Mouse (Mus musculus): ENCODE measurements around the gene Tmub1. TPM values are rescaled to one million over a fixed set of nuclear protein-coding genes. Genes with fewer than 3 reads are reported as not detected.
A peak's percentile ranks its signal among the peaks of the same experiment; 100 is the strongest.

Gene Tmub1
- polyA plus RNA-seq, 1 experiment from 2014 or later: 26.4 TPM

DNA sequence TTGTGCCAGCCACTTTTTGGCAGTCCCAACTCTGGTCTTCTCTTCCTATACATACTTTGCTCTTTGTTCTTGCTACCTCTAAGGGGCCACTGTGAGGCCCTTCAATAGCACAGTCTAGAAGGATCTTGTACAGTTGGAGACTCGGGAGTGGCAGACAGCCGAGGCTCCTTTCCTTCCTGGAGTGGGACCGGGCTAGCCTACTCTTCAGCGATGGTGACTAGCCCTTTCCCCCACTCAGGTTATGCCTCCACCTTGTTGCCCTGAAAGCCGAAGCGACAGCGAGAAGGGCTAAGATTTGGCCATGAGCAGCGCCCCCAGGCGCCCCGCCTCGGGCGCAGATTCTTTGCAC, 20.4 kb downstream of the Tmub1 start:
- no peak for DNase-seq (ENCODE audit: low read depth, low spot score)
- CTCF ChIA-PET: interaction anchor here (0.6 to 5.2 kb wide), 5 partner anchors 16 to 31 kb away, joined by 3 to 55 read pairs (median 4); partner anchors contain the start of genes Abcb8, Fastk and Tmub1
- POLR2A ChIA-PET: interaction anchor here (1.1 to 14.1 kb wide), 5 partner anchors 17 to 38 kb away, joined by 4 to 150 read pairs (median 8); partner anchors contain the start of genes Agap3, Fastk and Tmub1
- no peak for ATAC-seq
- in situ Hi-C loops (cut with MboI; ENCODE audit: low pct_unique_long_range_greater_than_20kb): loop anchor here (25.0 kb wide), 1 partner anchor 990 kb away; the partner anchor contains the start of gene Kmt2e
- TF ChIP-seq CTCF (IDR thresholded peaks at IDR 0.05): no peak
- no peaks in the 10 kb centered on the region for H3K27me3 ChIP-seq

DNA sequence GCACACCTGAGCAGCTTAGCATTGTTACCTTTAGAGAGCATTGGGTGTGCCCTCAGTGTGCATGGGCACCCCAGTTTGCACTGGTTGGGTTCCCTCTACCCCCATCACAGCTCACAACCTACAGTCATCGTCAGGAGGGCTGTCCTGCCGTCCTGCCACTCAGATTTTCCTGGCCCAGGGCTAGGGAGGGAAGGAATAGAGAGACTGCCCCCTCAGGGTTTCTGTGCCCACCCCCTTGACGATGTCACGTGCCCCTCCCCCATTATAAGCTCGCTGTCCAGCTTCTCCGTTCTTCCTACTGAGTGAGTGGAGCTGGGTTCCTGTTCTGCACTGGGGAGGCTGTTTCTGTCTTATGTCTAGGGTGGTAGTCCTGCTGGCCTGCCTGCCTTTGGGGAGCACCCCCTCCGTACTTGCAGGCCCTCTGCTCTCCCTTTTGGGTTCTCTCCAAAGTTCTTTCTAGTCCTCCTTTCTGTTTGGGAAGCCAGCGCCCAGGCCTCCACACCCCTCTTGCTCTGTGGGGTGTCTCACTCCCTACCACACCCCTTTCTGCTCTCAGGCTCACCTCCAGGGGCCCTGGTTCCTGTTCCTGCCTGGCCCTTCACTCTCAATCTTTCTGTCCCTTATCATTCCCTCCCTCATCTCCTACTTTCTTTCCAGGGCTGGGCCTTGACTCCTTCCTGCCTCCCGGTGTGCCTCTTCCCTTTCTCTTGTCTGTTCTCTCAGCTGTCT, 20.9 kb downstream of the Tmub1 start:
- TF ChIP-seq CTCF (IDR thresholded peaks at IDR 0.05): no peak
- ChIA-PET POLR2A (interaction anchor here (1.1 to 14.1 kb wide), 8 partner anchors 8 to 38 kb away, joined by 4 to 150 read pairs (median 11); partner anchors contain the start of genes Abcb8, Agap3, Fastk and Tmub1), CTCF (interaction anchor here (0.8 to 5.2 kb wide), 5 partner anchors 11 to 31 kb away, joined by 4 to 55 read pairs (median 8); partner anchors contain the start of genes Abcb8 and Fastk)
- ATAC-seq: no peak
- H3K27me3 ChIP-seq: no peaks in the 10 kb centered on the region
- in situ Hi-C loops (cut with MboI; ENCODE audit: low pct_unique_long_range_greater_than_20kb): loop anchor here (25.0 kb wide), 1 partner anchor 989 kb away; the partner anchor contains the start of gene Kmt2e
- no peak for DNase-seq (ENCODE audit: low read depth, low spot score)

DNA sequence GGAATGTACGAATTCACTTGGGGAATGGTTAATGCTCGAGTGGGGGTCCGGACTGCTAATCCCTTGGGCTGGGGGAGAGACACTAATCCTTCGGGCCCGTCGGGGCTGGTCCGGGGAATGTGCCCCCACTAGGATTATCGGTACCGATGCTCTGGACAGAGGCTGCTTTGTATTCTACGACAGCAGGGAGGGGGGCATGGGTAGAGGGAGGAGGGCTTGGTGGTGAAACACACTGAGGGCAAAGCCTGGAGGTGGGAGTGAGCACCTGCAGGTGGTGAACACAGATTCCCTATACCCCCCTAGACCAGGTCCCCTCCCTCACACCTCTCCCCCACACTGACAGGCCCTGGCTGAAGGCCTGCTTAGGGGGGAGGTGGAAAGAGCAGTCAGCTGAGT, 21.6 kb downstream of the Tmub1 start:
- ATAC-seq (no peak), DNase-seq (ENCODE audit: low read depth, low spot score) (no peak)

DNA sequence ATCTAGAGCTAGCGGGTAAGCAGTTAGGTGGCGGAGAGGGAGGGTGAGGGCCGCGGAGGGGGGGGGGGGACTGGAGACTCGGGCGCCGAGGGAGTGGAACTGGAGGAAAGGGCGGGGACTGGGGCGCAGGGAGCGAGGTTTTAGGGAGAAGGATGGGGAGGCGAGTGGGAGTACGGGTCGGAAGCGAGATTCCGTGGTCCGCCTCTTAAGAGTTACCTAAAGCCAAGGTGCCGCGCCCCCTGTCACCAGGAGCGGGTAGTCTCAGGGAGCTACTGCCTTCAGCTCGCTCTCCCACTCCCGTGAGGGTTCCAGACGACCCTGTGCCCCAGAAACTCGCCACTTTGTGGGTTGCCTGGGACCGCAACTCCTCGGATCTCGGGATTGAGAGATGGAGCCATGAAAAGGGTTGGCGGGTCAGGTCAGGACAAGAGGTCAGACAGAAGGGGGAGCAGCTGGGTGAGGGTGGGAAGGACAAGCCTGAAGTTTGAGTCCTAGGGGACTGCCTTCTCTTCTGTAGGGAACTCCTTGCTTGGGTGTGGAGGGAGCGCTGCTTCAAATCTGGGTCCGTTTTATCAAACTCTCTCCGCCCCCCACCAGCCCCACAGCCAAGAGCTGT, 22.1 kb downstream of the Tmub1 start:
- no peaks in the 10 kb centered on the region for H3K27me3 ChIP-seq
- POLR2A ChIA-PET: interaction anchor here (0.6 to 14.1 kb wide), 14 partner anchors 9 to 184 kb away, joined by 3 to 150 read pairs (median 9); partner anchors contain the start of genes Abcb8, Agap3, Asic3 and Fastk
- CTCF ChIA-PET: interaction anchor here (0.8 to 5.2 kb wide), 8 partner anchors 9 to 29 kb away, joined by 3 to 55 read pairs (median 5); partner anchors contain the start of genes Abcb8 and Fastk
- DNase-seq (ENCODE audit: low read depth, low spot score) (no peak), ATAC-seq (no peak)
- in situ Hi-C loops (cut with MboI; ENCODE audit: low pct_unique_long_range_greater_than_20kb): loop anchor here (25.0 kb wide), 1 partner anchor 988 kb away; the partner anchor contains the start of gene Kmt2e
- no peak for TF ChIP-seq CTCF (IDR thresholded peaks at IDR 0.05)

More for the DNA sequence above, 21.6 kb downstream of the Tmub1 start:
- H3K27me3 ChIP-seq: no peaks in the 10 kb centered on the region
- TF ChIP-seq CTCF (IDR thresholded peaks at IDR 0.05): no peak
- in situ Hi-C loops (cut with MboI; ENCODE audit: low pct_unique_long_range_greater_than_20kb): loop anchor here (25.0 kb wide), 1 partner anchor 989 kb away; the partner anchor contains the start of gene Kmt2e
- CTCF ChIA-PET: interaction anchor here (0.8 to 5.2 kb wide), 7 partner anchors 10 to 30 kb away, joined by 3 to 55 read pairs (median 4); partner anchors contain the start of genes Abcb8 and Fastk
- POLR2A ChIA-PET: interaction anchor here (0.7 to 14.1 kb wide), 10 partner anchors 9 to 183 kb away, joined by 3 to 150 read pairs (median 11); partner anchors contain the start of genes Abcb8, Agap3, Asic3 and Fastk

DNA sequence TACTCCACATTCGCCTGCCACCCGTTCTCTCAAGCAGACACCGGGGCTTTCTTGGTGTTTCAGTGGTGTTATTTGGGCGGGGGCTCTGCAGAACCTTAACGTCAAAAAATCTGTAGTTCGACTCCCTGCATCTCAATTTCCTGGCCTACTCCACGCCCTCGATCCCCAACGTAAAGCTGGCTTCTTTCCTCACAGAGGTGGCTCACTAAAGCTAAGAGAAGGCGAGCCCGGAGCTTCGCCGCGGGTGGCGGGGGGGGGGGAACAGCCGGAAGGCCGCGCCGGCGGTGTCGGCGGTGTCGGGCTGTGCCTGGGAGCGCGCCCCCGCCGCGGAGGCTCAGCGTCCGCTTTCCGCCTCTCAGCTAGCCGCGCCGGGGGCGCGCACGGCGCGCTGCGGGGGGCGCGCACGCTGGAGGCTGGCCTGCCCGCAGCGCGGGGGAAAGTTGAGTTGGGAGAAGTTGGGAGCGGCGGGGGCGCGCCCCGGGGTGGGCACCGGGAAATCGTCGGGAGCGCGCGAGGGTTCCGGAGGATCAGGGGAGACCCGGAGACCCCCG, 22.7 kb downstream of the Tmub1 start:
- in situ Hi-C loops (cut with MboI; ENCODE audit: low pct_unique_long_range_greater_than_20kb): loop anchor here (25.0 kb wide), 1 partner anchor 988 kb away; the partner anchor contains the start of gene Kmt2e
- DNase-seq (ENCODE audit: low read depth, low spot score): no peak
- POLR2A ChIA-PET: interaction anchor here (0.6 to 14.1 kb wide), 13 partner anchors 10 to 667 kb away, joined by 3 to 150 read pairs (median 9); partner anchors contain the start of genes Abcb8, Agap3, Asic3 and Fastk
- no peak for ATAC-seq
- CTCF ChIA-PET: interaction anchor here (0.7 to 5.2 kb wide), 7 partner anchors 9 to 29 kb away, joined by 3 to 55 read pairs (median 6); partner anchors contain the start of genes Abcb8 and Fastk
- no peaks in the 10 kb centered on the region for H3K27me3 ChIP-seq
- TF ChIP-seq CTCF (IDR thresholded peaks at IDR 0.05): no peak

DNA sequence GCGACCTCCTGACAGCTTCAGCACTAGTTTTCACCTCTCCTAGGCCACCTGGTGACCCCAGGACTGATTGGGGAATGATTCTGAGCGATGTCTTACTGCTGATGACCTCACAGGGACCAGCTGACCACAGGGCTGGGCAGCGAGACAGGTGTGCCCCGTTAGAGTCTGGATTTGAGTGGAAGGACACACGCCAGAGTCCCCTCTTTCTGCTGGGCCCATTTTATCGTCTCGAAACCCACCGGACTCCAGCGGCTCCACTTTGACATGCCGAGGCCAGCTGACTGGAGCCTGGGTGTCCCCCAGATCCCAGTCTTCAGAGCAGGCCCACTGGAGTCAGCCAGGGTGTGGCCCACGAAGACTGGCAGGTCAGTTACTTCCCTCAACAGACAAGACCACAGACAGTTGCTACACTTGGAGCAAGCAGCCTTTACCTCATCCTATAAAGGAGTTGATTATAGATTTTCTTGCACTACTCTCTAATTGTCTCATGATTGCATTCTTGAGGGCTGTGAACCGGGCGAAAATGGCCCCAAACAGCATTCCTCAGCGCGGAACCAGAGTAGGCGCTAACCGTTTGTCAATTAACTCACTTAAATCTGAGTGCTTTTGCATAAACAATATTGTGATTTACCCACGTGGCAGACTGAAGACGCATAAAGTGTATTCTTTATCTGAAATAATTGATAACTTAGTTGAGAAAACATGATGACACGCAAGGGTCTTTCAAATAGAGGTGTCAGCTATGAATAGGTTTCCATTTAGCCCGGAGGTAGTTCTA, 23.5 kb downstream of the Tmub1 start:
- in situ Hi-C loops (cut with MboI; ENCODE audit: low pct_unique_long_range_greater_than_20kb): no loop called here
- DNase-seq (ENCODE audit: low read depth, low spot score) (no peak), ATAC-seq (peak; percentile 2)
- ChIA-PET POLR2A (interaction anchor here (0.6 to 14.1 kb wide), 10 partner anchors 10 to 667 kb away, joined by 3 to 150 read pairs (median 14); partner anchors contain the start of genes Agap3, Asic3, Fastk and Tmub1), CTCF (interaction anchor here (0.7 to 5.2 kb wide), 9 partner anchors 8 to 35 kb away, joined by 3 to 55 read pairs (median 4); partner anchors contain the start of genes Abcb8, Fastk and Tmub1)
- no peak for TF ChIP-seq CTCF (IDR thresholded peaks at IDR 0.05)
- H3K27me3 ChIP-seq: no peaks in the 10 kb centered on the region

DNA sequence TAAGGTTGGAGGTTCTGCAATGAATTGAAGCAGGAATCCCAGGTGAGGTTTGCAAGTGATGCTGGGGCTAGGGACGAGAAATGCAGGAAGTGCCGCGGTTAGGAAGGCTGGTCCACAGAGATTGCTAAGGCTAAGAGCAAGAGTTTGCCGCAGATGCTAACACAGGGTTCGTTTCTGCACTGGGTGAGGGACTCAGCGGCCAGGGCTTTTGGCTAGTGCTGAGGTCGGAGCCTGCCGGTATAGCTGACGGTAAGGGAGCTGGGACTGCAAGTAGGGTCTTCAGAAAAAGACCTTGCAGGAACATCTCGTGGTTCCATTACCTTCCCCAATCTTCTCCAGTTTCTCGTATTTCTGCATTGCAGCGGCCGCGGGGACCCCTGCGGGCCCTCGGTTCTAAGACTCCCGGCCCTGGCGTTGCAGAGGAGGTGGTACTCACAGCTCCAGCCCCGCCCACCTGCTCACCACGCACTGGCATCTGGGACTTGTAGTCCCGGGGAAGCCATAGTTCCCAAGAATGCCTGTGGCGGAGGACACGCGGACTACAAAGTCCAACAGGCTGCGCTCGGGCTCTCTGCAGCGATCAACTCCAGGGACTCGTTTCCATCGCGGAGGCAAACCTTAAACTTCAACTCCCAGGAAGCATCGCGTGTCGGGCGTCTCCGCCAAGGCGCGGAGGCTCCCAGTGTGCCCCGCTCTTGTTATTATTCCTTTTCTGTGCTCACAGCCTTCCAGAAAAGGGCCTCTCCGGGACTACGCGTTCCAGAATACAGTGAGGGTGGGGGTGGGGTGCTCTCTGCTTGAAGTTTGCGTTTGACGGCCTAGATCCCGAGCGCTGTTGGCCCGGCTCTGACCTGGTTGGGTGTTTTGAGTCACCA, 24.3 kb downstream of the Tmub1 start, which contains the start of the genes Cdk5 and Slc4a2:
Gene Cdk5 (minus strand): TSS at position 402 of the 875 bp plus-strand sequence.
Gene Slc4a2 (plus strand): TSS at position 709 of the 875 bp plus-strand sequence.
- peak; percentile 71 for ATAC-seq
- H3K27me3 ChIP-seq: no peaks in the 10 kb centered on the region
- no peak for TF ChIP-seq CTCF (IDR thresholded peaks at IDR 0.05)
- CTCF ChIA-PET: interaction anchor here (1.0 to 5.2 kb wide), 4 partner anchors 15 to 34 kb away, joined by 3 to 55 read pairs (median 5); partner anchors contain the start of genes Abcb8 and Tmub1
- peak; percentile 100 for DNase-seq (ENCODE audit: low read depth, low spot score)
- in situ Hi-C loops (cut with MboI; ENCODE audit: low pct_unique_long_range_greater_than_20kb): no loop called here
- POLR2A ChIA-PET: interaction anchor here (0.8 to 14.1 kb wide), 5 partner anchors 10 to 21 kb away, joined by 4 to 150 read pairs (median 25); partner anchors contain the start of genes Asic3, Fastk and Tmub1

DNA sequence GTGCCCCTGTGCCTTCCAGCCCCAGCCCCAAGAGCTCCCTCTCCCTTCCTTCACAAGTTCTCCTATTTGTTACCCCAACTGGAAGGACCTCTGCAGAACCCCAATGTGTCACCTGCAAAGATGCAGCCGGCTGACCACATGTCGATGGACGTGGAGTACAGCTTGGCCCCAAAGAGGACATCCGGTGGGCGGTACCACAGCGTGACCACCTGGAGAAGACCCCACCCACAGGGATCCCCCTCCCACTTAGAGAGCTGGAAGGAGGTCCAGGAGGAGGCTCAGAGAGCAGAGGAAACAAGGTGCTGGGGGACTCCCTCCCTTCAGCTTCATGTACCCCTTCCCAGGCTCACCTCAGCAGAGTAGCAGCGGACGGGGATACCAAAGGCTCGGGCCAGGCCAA, 27.3 kb downstream of the Tmub1 start:
- DNase-seq (ENCODE audit: low read depth, low spot score) (no peak), ATAC-seq (no peak)
- POLR2A ChIA-PET: interaction anchor here (0.6 to 1.5 kb wide), 2 partner anchors 14 to 22 kb away, joined by 3 read pairs; no protein-coding TSS in a partner anchor
- CTCF ChIA-PET: interaction anchor here (1.0 to 18.6 kb wide), 4 partner anchors 8 to 65 kb away, joined by 3 to 222 read pairs (median 6); partner anchors contain the start of genes Abcb8, Atg9b and Tmub1
- in situ Hi-C loops (cut with MboI; ENCODE audit: low pct_unique_long_range_greater_than_20kb): no loop called here
- TF ChIP-seq CTCF (IDR thresholded peaks at IDR 0.05): no peak
- H3K27me3 ChIP-seq: no peaks in the 10 kb centered on the region
